Mouse (Mus musculus): ENCODE measurements around the gene Zfp846. TPM values are rescaled to one million over a fixed set of nuclear protein-coding genes. Genes with fewer than 3 reads are reported as not detected.
"Not testable (repeated sequence)": the region's sequence is repeated elsewhere in the genome, so short reads cannot be mapped to it uniquely, and the experiment has no call there.

The Zfp846 gene
- 10 to 100 TPM; 14.4 to 23.3 (median 20.4) TPM for total RNA-seq (2022)

- peak; percentile 99 for DNase-seq (ENCODE audit: low spot score in 2 of 2)
These were observed at the start of gene Zfp846 for GRCm38 (mm10) chr9:20581175-20581634. Gene Zfp846, plus strand, starts transcription at chr9:20581291.

GRCm38 (mm10) chr9:20534326-20534926 lies 46.7 kb upstream of the Zfp846 start:
- DNase-seq (ENCODE audit: low spot score in 2 of 2) = peak in 1 of 2 experiments; percentile 14

DNA sequence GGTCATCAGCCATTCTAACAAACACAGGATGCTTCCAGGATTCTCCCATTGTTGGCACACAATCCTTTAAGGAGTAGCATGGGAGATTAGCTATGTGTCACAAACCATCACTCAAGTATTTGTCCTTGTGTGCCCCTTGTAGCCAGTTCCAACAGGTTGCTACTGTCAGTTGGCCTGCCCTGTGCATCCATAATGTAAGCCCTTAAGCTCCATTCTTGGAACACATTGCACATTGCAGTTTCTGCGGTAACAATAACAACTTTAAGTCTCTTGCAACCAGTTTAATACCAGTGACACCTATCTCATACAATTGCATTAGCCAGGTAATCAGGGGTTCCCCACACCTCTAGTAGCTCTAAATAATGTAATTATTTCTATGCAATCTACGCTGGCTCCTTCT lies 44.5 kb upstream of the Zfp846 start:
- no peak for DNase-seq (ENCODE audit: low spot score in 2 of 2)

DNA sequence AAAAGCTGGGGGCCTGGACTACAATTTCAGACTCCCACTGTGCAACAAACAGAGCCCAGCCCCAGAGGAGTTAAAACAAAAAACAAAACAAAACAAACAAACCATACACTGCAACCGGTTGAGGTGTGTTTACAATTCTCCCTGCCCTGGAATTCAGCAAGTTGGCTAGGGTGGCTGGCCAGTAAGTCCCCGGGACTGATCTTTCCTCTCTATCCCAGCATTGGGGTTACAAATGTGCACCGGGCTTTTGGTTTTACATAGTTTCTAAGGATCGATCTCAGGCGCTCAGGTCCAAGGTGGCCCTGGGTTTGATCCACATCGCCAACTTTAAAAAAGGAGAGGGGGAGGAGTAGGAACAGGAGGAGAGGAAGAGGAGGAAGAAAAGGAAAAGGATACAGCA lies 37.6 kb upstream of the Zfp846 start:
- no peak for DNase-seq (ENCODE audit: low spot score in 2 of 2)

DNA sequence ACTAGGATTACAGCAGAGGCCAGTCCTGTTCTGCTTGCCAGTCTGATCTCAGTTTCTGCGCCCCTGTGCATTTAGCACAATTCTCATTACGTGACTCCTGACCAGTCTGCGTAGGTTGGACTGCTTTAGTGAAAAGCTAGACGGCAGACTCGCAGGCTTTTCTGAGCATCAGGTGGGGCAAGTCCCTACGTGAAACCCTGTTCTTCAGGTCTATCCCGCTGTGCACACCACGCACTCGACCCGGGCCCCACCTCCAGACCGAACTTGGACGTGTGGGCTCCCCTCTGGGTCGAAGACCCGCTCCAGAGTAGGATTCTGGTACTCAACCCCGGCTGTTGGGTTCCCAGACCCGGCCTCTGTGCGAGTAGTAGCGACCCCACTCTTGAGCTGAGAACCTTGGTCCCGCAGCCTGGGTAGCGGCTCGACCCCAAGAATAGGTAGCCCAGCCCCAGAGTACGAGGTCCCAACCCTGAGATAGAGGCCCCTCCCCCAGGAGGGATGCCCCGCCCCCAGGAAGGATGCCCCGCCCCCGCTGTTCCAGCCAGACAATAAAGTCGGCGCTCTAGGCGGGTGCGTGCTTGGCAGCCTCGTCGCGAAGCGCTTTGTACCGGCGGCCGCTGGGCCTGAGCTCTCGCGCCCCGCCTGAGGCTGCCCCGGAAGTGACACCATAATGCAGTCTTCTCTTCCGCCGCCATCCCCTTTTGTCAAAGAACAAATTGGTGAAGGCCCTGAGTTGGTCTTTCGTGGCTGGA lies 36.8 kb upstream of the Zfp846 start:
- DNase-seq (ENCODE audit: low spot score in 2 of 2) = peak; percentile 68 to 70

DNA sequence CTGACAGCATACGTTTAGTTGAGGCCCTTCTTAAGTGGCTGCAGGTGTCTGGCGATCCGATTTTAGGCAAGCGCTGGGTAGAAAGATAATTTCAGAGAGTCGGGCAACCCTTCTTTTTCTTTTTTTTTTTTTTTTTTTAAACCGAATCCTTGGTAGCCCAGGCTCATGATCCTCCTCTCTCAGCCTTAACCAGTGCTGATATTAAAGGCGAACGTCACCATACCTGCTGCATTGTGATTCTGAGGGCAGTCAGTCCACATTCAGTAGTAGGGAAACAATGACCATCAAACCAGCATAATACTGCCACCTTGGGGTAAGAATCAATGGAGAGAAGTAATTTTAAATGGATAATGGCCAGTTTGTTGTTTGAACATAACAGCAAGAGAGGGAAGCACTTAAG lies 35.9 kb upstream of the Zfp846 start:
- DNase-seq (ENCODE audit: low spot score in 2 of 2) = no peak

- DNase-seq (ENCODE audit: low spot score in 2 of 2) = no peak
These were observed 29.3 kb upstream of the Zfp846 start for GRCm38 (mm10) chr9:20551781-20552275.

GRCm38 (mm10) chr9:20552698-20553097 lies 28.4 kb upstream of the Zfp846 start:
- DNase-seq (ENCODE audit: low spot score in 2 of 2) = no peak

DNA sequence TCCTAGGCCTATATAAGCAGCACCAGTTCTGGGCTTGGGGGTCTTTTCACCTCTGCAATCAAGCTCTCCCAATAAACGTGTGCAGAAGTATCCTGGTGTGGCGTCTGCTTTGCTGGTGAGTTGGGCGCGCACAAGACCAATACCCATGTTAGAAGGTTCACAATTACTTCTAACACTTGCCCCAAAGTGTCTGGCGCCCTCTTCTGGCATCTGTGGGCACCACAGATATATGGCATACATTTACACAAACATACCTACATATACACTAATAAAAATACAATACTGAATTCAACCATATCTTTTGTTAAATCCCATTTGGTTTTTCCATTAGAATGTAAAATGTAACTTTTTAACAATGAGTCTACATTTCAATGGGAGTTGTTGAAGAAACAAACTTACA lies 18.9 kb upstream of the Zfp846 start:
- no peak for DNase-seq (ENCODE audit: low spot score in 2 of 2)

GRCm38 (mm10) chr9:20565326-20566030 lies 15.6 kb upstream of the Zfp846 start:
- DNase-seq (ENCODE audit: low spot score in 2 of 2) = not testable (repeated sequence)

DNA sequence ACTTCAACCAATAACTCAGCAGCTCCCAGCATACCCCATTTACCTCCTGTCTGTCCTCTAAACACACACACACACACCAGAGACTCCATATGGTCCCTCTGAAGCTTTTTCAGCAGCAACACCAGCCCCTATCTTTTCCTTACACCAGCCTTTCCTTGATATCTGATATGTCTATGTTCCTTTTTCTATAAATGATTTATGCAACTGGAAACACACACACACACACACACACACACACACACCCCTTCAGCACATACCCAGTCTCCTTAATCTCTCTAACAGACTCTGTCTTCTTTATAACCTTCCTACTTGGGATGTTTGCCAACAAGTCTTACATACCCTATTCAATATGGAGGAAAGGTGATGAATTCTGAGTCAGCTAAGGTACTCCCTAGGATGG lies 10.0 kb upstream of the Zfp846 start:
- DNase-seq (ENCODE audit: low spot score in 2 of 2) = no peak

DNA sequence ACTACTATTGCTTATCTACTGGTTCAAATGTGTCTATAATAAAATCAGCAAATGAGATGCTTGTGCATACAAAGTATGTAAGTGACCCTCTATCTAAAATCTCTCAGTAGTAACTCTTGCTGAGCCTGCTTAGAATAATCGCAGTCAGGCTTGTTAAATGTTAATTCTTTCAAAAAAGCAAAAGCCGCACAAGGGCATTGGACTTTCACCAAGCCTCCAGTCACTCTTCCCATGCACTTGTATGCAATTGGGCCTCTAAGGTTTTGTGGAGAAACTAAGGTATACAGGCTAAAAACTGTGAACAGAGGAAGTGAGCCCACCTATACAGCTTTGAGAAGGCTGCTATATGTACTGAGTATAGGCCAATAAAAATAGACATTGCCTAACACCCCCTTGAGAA lies 4.5 kb upstream of the Zfp846 start:
- no peak for DNase-seq (ENCODE audit: low spot score in 2 of 2)

- DNase-seq (ENCODE audit: low spot score in 2 of 2) = no peak
These were observed 20.2 kb downstream of the Zfp846 start for GRCm38 (mm10) chr9:20601270-20601669.

DNA sequence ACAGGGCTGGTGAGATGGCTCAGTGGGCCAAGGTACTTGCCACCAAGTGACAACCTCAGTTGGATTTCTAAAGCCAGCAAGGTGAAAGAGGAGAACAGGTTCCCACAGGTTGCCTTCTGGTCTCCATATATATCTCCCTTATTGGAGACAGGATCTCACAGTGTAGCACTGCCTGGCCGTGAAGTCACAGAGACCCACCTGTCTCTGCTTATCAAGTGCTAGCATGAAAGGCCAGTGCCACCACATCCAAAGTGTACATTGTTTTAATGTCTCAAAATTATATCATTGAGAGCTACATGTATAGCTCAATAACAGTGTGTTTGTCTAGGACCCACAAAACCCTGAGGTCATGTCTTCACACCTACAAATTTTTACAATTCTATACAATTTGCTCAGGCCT lies 25.2 kb downstream of the Zfp846 start:
- DNase-seq (ENCODE audit: low spot score in 2 of 2) = no peak

- peak; percentile 81 to 85 for DNase-seq (ENCODE audit: low spot score in 2 of 2)
These were observed 26.2 kb downstream of the Zfp846 start for GRCm38 (mm10) chr9:20607100-20607974.

DNA sequence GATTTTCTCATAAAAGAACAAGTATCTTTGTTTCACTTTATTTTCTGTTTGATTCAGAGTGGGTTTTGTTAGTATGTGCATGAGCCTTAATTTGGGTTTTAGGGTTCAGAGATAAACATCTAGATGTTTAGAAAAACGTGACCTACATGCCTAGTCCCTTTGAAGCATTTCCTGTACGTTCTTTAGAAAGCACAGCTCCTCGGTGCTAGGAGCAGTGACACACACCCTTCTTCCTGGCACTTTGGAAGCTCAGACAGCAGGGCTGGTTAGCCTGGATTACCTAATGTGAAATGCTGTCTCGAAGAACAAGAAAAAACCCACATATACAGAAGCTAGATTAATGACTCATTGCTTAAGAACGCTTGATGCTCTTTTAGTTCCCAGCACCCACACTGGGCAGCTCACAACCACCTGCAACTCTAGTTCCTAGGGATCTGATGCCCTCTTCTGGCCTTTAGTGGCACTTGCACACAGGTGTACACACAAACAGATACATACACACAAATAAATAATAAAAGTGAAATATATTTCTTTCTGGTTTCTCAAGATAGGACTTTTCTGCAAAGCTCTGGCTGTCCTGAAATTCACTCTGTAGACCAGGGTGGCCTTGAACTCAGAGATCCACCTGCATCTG lies 28.9 kb downstream of the Zfp846 start:
- no peak for DNase-seq (ENCODE audit: low spot score in 2 of 2)

GRCm38 (mm10) chr9:20611976-20612375 lies 30.9 kb downstream of the Zfp846 start:
- DNase-seq (ENCODE audit: low spot score in 2 of 2) = no peak

DNA sequence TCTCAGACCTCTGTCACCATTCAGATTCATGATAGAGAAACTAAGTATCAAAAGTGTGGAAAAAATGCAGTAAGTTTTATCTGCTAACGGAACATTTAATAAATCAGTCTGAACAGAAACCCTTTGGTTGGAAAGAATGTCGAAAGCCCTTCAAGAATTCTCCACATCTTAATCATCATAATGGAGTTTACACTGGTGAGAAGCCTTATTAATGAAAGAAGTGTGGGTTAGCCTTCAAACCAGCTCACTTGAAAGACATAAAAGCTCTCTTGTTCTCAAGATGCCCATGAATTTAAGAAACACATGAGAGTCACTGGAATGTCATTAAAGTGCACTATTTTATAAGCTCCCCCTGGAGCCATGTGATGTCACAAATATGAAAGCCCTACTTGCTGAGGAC lies 35.6 kb downstream of the Zfp846 start:
- DNase-seq (ENCODE audit: low spot score in 2 of 2) = no peak

- DNase-seq (ENCODE audit: low spot score in 2 of 2) = no peak
These were observed 50.2 kb downstream of the Zfp846 start for GRCm38 (mm10) chr9:20631332-20631731.

GRCm38 (mm10) chr9:20635676-20636075 lies 54.6 kb downstream of the Zfp846 start:
- DNase-seq (ENCODE audit: low spot score in 2 of 2) = not testable (repeated sequence)

- no peak for DNase-seq (ENCODE audit: low spot score in 2 of 2)
These were observed 55.2 kb downstream of the Zfp846 start for GRCm38 (mm10) chr9:20636256-20636655.
